Mouse (Mus musculus): Measurements from ENCODE around the gene Mllt1. TPM values are rescaled to one million over a fixed set of nuclear protein-coding genes. Genes with fewer than 3 reads are reported as not detected.
"Not testable (repeated sequence)": the region's sequence is repeated elsewhere in the genome, so short reads cannot be mapped to it uniquely, and the experiment has no call there.

The Mllt1 gene
- polyA plus RNA-seq, 1 experiment from 2014 or later, result 13.0 TPM

- Histone ChIP-seq H3K79me2 (ENCODE audit: inconsistent target) (no peaks in the 10 kb centered on the region), H3K27ac (no peak overlapping the region), H3K4me3 (ENCODE audit: inconsistent target) (no peak overlapping the region), H3K36me3 (ENCODE audit: inconsistent target) (peaks cover 19% of the 10 kb centered on the region; the same call in 1 of the 2 replicates)
- WGBS (ENCODE audit: missing documents), result 93% methylated on average over 2 of the region's 2 CpGs
Observed at GRCm38 (mm10) chr17:56917166-56917565, 18.0 kb downstream of the Mllt1 start.

- no peak overlapping the region for H3K27ac ChIP-seq
- H3K36me3 ChIP-seq (ENCODE audit: inconsistent target), result peaks cover 6% of the 10 kb centered on the region; the same call in 1 of the 2 replicates
Observed at GRCm38 (mm10) chr17:56913444-56913843, 21.8 kb downstream of the Mllt1 start.

GRCm38 (mm10) chr17:56913023-56913422, 22.2 kb downstream of the Mllt1 start:
- H3K4me3 ChIP-seq (ENCODE audit: inconsistent target), result no peak overlapping the region
- 100% methylated on average over 2 of the region's 3 CpGs for WGBS (ENCODE audit: missing documents)
- H3K79me2 ChIP-seq (ENCODE audit: inconsistent target), result no peaks in the 10 kb centered on the region
- no peak overlapping the region for H3K27ac ChIP-seq
- peaks cover 6% of the 10 kb centered on the region; the same call in 1 of the 2 replicates for H3K36me3 ChIP-seq (ENCODE audit: inconsistent target)

More at GRCm38 (mm10) chr17:56913444-56913843, 21.8 kb downstream of the Mllt1 start:
- H3K79me2 ChIP-seq (ENCODE audit: inconsistent target), result no peaks in the 10 kb centered on the region
- no peak overlapping the region for H3K4me3 ChIP-seq (ENCODE audit: inconsistent target)

- H3K36me3 ChIP-seq (ENCODE audit: inconsistent target); H3K4me3 ChIP-seq (ENCODE audit: inconsistent target); H3K79me2 ChIP-seq (ENCODE audit: inconsistent target); H3K27ac ChIP-seq: not testable (repeated sequence)
- WGBS (ENCODE audit: missing documents), result 94% methylated on average over 2 of the region's 2 CpGs
Observed at GRCm38 (mm10) chr17:56909764-56910163, 25.5 kb downstream of the Mllt1 start.

- Histone ChIP-seq H3K4me3 (ENCODE audit: inconsistent target) (no peak overlapping the region), H3K27ac (no peak overlapping the region), H3K79me2 (ENCODE audit: inconsistent target) (no peaks in the 10 kb centered on the region; the same call in 1 of the 2 replicates), H3K36me3 (ENCODE audit: inconsistent target) (no peaks in the 10 kb centered on the region; the same call in 1 of the 2 replicates)
- WGBS (ENCODE audit: missing documents), result 95% methylated on average over 9 of the region's 9 CpGs
Observed at GRCm38 (mm10) chr17:56907887-56908286, 27.3 kb downstream of the Mllt1 start.

- peaks cover 6% of the 10 kb centered on the region for H3K36me3 ChIP-seq (ENCODE audit: inconsistent target)
- H3K27ac ChIP-seq, result no peak overlapping the region
- no peak overlapping the region for H3K4me3 ChIP-seq (ENCODE audit: inconsistent target)
- no peaks in the 10 kb centered on the region; the same call in 1 of the 2 replicates for H3K79me2 ChIP-seq (ENCODE audit: inconsistent target)
- WGBS (ENCODE audit: missing documents), result 83% methylated on average over 5 of the region's 5 CpGs
Observed at GRCm38 (mm10) chr17:56907096-56907495, 28.1 kb downstream of the Mllt1 start.

GRCm38 (mm10) chr17:56906166-56906565, 29.0 kb downstream of the Mllt1 start:
- WGBS (ENCODE audit: missing documents), result 87% methylated on average over 3 of the region's 3 CpGs
- Histone ChIP-seq H3K79me2 (ENCODE audit: inconsistent target) (no peaks in the 10 kb centered on the region; the same call in 1 of the 2 replicates), H3K36me3 (ENCODE audit: inconsistent target) (peaks cover 15% of the 10 kb centered on the region), H3K4me3 (ENCODE audit: inconsistent target) (no peak overlapping the region), H3K27ac (no peak overlapping the region)

- Histone ChIP-seq H3K79me2 (ENCODE audit: inconsistent target) (no peaks in the 10 kb centered on the region; the same call in 1 of the 2 replicates), H3K27ac (no peak overlapping the region), H3K36me3 (ENCODE audit: inconsistent target) (peaks cover 24% of the 10 kb centered on the region), H3K4me3 (ENCODE audit: inconsistent target) (no peak overlapping the region)
- WGBS (ENCODE audit: missing documents), result 94% methylated on average over 5 of the region's 5 CpGs
Observed at GRCm38 (mm10) chr17:56902698-56903097, 32.5 kb downstream of the Mllt1 start.

- WGBS (ENCODE audit: missing documents), result 85% methylated on average over 7 of the region's 7 CpGs
- H3K27ac ChIP-seq, result no peak overlapping the region
- H3K4me3 ChIP-seq (ENCODE audit: inconsistent target), result no peak overlapping the region
- H3K79me2 ChIP-seq (ENCODE audit: inconsistent target), result no peaks in the 10 kb centered on the region
- peaks cover 27% of the 10 kb centered on the region for H3K36me3 ChIP-seq (ENCODE audit: inconsistent target)
Observed at GRCm38 (mm10) chr17:56897630-56898195, 37.5 kb downstream of the Mllt1 start.

- Histone ChIP-seq H3K27ac (no peak overlapping the region), H3K36me3 (ENCODE audit: inconsistent target) (peaks cover 18% of the 10 kb centered on the region), H3K4me3 (ENCODE audit: inconsistent target) (no peak overlapping the region), H3K79me2 (ENCODE audit: inconsistent target) (no peaks in the 10 kb centered on the region)
- WGBS (ENCODE audit: missing documents), result 96% methylated on average over 6 of the region's 6 CpGs
Observed at GRCm38 (mm10) chr17:56896513-56897129, 38.6 kb downstream of the Mllt1 start.

GRCm38 (mm10) chr17:56895368-56895918, 39.8 kb downstream of the Mllt1 start:
- Histone ChIP-seq H3K4me3 (ENCODE audit: inconsistent target) (no peak overlapping the region), H3K36me3 (ENCODE audit: inconsistent target) (peaks cover 13% of the 10 kb centered on the region; the same call in 1 of the 2 replicates), H3K79me2 (ENCODE audit: inconsistent target) (no peaks in the 10 kb centered on the region), H3K27ac (no peak overlapping the region)
- 66% methylated on average over 9 of the region's 9 CpGs for WGBS (ENCODE audit: missing documents)

- WGBS (ENCODE audit: missing documents), result 96% methylated on average over 2 of the region's 2 CpGs
- Histone ChIP-seq H3K36me3 (ENCODE audit: inconsistent target) (peaks cover 4% of the 10 kb centered on the region; the same call in 1 of the 2 replicates), H3K27ac (no peak overlapping the region), H3K79me2 (ENCODE audit: inconsistent target) (no peaks in the 10 kb centered on the region), H3K4me3 (ENCODE audit: inconsistent target) (no peak overlapping the region)
Observed at GRCm38 (mm10) chr17:56890018-56890417, 45.2 kb downstream of the Mllt1 start.

- no peaks in the 10 kb centered on the region for H3K79me2 ChIP-seq (ENCODE audit: inconsistent target)
- no peaks in the 10 kb centered on the region for H3K36me3 ChIP-seq (ENCODE audit: inconsistent target)
- 94% methylated on average over 2 of the region's 3 CpGs for WGBS (ENCODE audit: missing documents)
- no peak overlapping the region for H3K27ac ChIP-seq
- H3K4me3 ChIP-seq (ENCODE audit: inconsistent target), result no peak overlapping the region
Observed at GRCm38 (mm10) chr17:56888050-56888449, 47.2 kb downstream of the Mllt1 start.

GRCm38 (mm10) chr17:56884809-56885208, 50.4 kb downstream of the Mllt1 start:
- H3K36me3 ChIP-seq (ENCODE audit: inconsistent target), result no peaks in the 10 kb centered on the region
- no peaks in the 10 kb centered on the region for H3K79me2 ChIP-seq (ENCODE audit: inconsistent target)
- H3K27ac ChIP-seq, result no peak overlapping the region
- WGBS (ENCODE audit: missing documents), result 59% methylated on average over 17 of the region's 17 CpGs
- no peak overlapping the region for H3K4me3 ChIP-seq (ENCODE audit: inconsistent target)

GRCm38 (mm10) chr17:56884331-56884730, 50.9 kb downstream of the Mllt1 start:
- H3K4me3 ChIP-seq (ENCODE audit: inconsistent target), result no peak overlapping the region
- WGBS (ENCODE audit: missing documents), result 86% methylated on average over 5 of the region's 5 CpGs
- no peaks in the 10 kb centered on the region for H3K36me3 ChIP-seq (ENCODE audit: inconsistent target)
- H3K79me2 ChIP-seq (ENCODE audit: inconsistent target), result no peaks in the 10 kb centered on the region
- H3K27ac ChIP-seq, result no peak overlapping the region
